Mouse (Mus musculus): ENCODE data around the gene Gm3015.
"Not testable (repeated sequence)": the region's sequence is repeated elsewhere in the genome, so short reads cannot be mapped to it uniquely, and the experiment has no call there.

The Gm3015 gene

GRCm38 (mm10) chr14:42768721-42769120 lies at the start of gene Gm3015:
Gene Gm3015, minus strand, starts transcription at chr14:42768821.
- not testable (repeated sequence) for DNase-seq (ENCODE audit: low spot score)

GRCm38 (mm10) chr14:42797887-42798286 lies 29.3 kb upstream of the Gm3015 start, which contains the start of gene Gm10377:
Gene Gm10377, minus strand, starts transcription at chr14:42797987.
- DNase-seq (ENCODE audit: low spot score) = not testable (repeated sequence)

Measured in urinary bladder, postnatal 25 days (tissue).